Mouse (Mus musculus) ES-Bruce4 (cell line): ENCODE data around the gene Prdm11.

Experiments used
- CTCF ChIP-seq: IDR thresholded peaks from one replicate; pipeline ENCODE4 v1.8.1; 2011; ENCODE audit warnings: low read depth, low read length
- POLR2A ChIP-seq: IDR thresholded peaks from one replicate; pipeline ENCODE4 v1.8.1; 2011; ENCODE audit warnings: low read length; ENCODE audit not compliant: insufficient read depth

DNA sequence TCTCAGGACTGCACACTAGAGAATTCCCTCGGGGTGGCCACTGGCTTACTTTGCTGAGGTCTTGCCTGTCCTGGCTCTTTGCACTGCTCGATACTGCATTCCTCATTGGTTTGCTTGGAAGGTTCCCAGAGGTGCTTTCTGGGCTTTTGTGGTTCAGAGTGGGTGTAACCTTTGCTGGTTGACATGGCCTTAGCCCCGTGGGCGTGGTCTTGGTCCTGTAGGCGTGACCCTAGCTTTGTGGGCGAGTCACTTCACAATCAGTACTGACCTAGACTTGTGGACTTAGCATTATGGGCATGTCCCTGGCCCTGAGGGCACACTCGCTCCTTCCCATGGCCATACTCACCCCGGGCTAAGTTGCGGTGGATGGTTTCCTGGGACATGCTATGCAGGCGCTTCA is 65.8 kb downstream of the Prdm11 start:
- no peak for TF ChIP-seq CTCF
- TF ChIP-seq POLR2A: no peak
